Mouse (Mus musculus) small intestine, adult 2 months (tissue): Measurements from ENCODE around the gene Dock1.

ENCODE experiments used
- CTCF ChIP-seq: fragments of 200-500 bp; IDR thresholded peaks from 2 replicates; pipeline ENCODE4 v1.5.1; 2012; ENCODE audit warnings: low read depth, mild to moderate bottlenecking, control low read depth, inconsistent platforms, low read length, moderate library complexity, mixed read lengths; ENCODE audit not compliant: insufficient replicate concordance, insufficient read length; ENCODE audit errors: extremely low read depth
- POLR2A ChIP-seq: fragments of 200-500 bp; IDR thresholded peaks from 2 replicates; pipeline ENCODE4 v1.6.1; 2012; ENCODE audit warnings: low read depth, mild to moderate bottlenecking, control low read depth, inconsistent platforms, low read length, moderate library complexity

DNA sequence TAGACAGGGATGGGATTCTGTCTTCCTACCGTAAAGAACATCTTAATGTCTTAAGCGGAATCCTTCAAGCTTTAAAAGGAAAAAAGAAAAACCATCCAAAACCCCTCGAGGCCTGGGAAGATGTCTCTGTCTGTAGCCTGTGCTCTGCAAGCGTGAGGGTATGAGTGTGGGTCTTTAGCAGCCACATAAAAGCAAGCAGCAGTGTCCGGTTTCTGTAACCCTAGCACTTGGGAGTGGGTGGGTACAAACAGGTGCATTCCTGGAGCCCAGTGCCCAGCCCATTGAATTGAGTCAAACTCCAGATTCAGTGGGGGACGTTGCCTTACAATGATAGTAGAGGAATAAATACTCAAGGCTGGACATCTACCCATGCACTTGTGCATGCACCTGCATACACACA lies 105.9 kb downstream of the Dock1 start:
- TF ChIP-seq CTCF: no peak
- TF ChIP-seq POLR2A: no peak
